Mouse (Mus musculus) embryonic stem cell, embryonic (primary cell): Measurements from ENCODE around the gene Kpna4.

Experiments
- CTCF ChIA-PET, 4 experiments: fragments of 300-600 bp in 2 of 4; fragments of 350-600 bp in 2 of 4; sonication (Branson Sonifier 250); formaldehyde crosslinking; loops; one replicate each; lab custom pipeline; 2022; ENCODE audit warnings: inconsistent platforms in 2 of 4; lab: Charles Lee
- POLR2A ChIA-PET, 4 experiments: fragments of 300-600 bp in 2 of 4; fragments of 350-600 bp in 2 of 4; sonication (Branson Sonifier 250); formaldehyde crosslinking; loops; one replicate each; lab custom pipeline; 2022; ENCODE audit warnings: antibody characterized with exemption in 4 of 4, inconsistent platforms in 1 of 4; lab: Charles Lee

The Kpna4 gene

GRCm38 (mm10) chr3:69126509-69127345, at the start of gene Kpna4:
Gene Kpna4, minus strand, starts transcription at chr3:69127113.
- CTCF ChIA-PET: interaction anchor here in 1 of 4 experiments (0.9 kb wide), 1 partner anchor 409 kb away, joined by 4 read pairs; no protein-coding TSS in a partner anchor

GRCm38 (mm10) chr3:69175229-69175628, 48.3 kb upstream of the Kpna4 start:
- ChIA-PET POLR2A (interaction anchor here in 2 of 4 experiments (0.6 to 0.7 kb wide), 3 partner anchors 140 to 547 kb away, joined by 4 to 6 read pairs (median 4); no protein-coding TSS in a partner anchor), CTCF (interaction anchor here in 1 of 4 experiments (0.6 kb wide), 1 partner anchor 63 kb away, joined by 3 read pairs; no protein-coding TSS in a partner anchor)

More at GRCm38 (mm10) chr3:69126509-69127345, at the start of gene Kpna4:
- POLR2A ChIA-PET: interaction anchor here in 3 of 4 experiments (0.5 to 3.8 kb wide), 55 partner anchors 8 to 637 kb away, joined by 3 to 30 read pairs (median 4); partner anchors contain the start of genes Ppm1l (in 3 of the 3), Ift80 (in 2 of the 3), Smc4 (in 2 of the 3) and Nmd3 (in 1 of the 3)

GRCm38 (mm10) chr3:69171123-69171522, 44.2 kb upstream of the Kpna4 start:
- CTCF ChIA-PET: no interaction called here
- POLR2A ChIA-PET: no interaction called here

GRCm38 (mm10) chr3:69169796-69170195, 42.9 kb upstream of the Kpna4 start:
- ChIA-PET CTCF (no interaction called here), POLR2A (interaction anchor here in 2 of 4 experiments (0.6 to 1.6 kb wide), 2 partner anchors 11 to 288 kb away, joined by 4 to 6 read pairs; no protein-coding TSS in a partner anchor)

GRCm38 (mm10) chr3:69168724-69169123, 41.8 kb upstream of the Kpna4 start:
- CTCF ChIA-PET: no interaction called here
- POLR2A ChIA-PET: interaction anchor here in 1 of 4 experiments (1.6 kb wide), 1 partner anchor 10 kb away, joined by 6 read pairs; no protein-coding TSS in a partner anchor

- ChIA-PET CTCF (no interaction called here), POLR2A (no interaction called here)
Observed at GRCm38 (mm10) chr3:69163057-69163456, 36.1 kb upstream of the Kpna4 start.

- POLR2A ChIA-PET: interaction anchor here in 2 of 4 experiments (1.5 to 1.8 kb wide), 3 partner anchors 33 to 668 kb away, joined by 3 to 4 read pairs (median 4); partner anchors contain the start of gene Nmd3 (in 1 of the 2)
- CTCF ChIA-PET: no interaction called here
Observed at GRCm38 (mm10) chr3:69160429-69160828, 33.5 kb upstream of the Kpna4 start.

GRCm38 (mm10) chr3:69159501-69159900, 32.6 kb upstream of the Kpna4 start:
- ChIA-PET POLR2A (interaction anchor here in 2 of 4 experiments (0.7 to 1.9 kb wide), 9 partner anchors 10 to 683 kb away, joined by 3 to 6 read pairs (median 3); partner anchors contain the start of genes Kpna4 (in 1 of the 2) and Nmd3 (in 1 of the 2)), CTCF (no interaction called here)

GRCm38 (mm10) chr3:69157886-69158285, 31.0 kb upstream of the Kpna4 start:
- ChIA-PET POLR2A (interaction anchor here in 1 of 4 experiments (0.8 to 1.9 kb wide), 2 partner anchors 8 to 31 kb away, joined by 3 to 5 read pairs; partner anchors contain the start of gene Kpna4), CTCF (no interaction called here)

GRCm38 (mm10) chr3:69156484-69156883, 29.6 kb upstream of the Kpna4 start:
- CTCF ChIA-PET: no interaction called here

GRCm38 (mm10) chr3:69154691-69155090, 27.8 kb upstream of the Kpna4 start:
- POLR2A ChIA-PET: no interaction called here

More at GRCm38 (mm10) chr3:69156484-69156883, 29.6 kb upstream of the Kpna4 start:
- POLR2A ChIA-PET: interaction anchor here in 2 of 4 experiments (1.0 to 1.1 kb wide), 2 partner anchors 29 to 111 kb away, joined by 4 read pairs; no protein-coding TSS in a partner anchor

GRCm38 (mm10) chr3:69150921-69151320, 24.0 kb upstream of the Kpna4 start:
- ChIA-PET CTCF (no interaction called here), POLR2A (interaction anchor here in 1 of 4 experiments (0.6 to 1.5 kb wide), 2 partner anchors 16 to 23 kb away, joined by 3 to 5 read pairs; partner anchors contain the start of gene Kpna4)

More at GRCm38 (mm10) chr3:69154691-69155090, 27.8 kb upstream of the Kpna4 start:
- CTCF ChIA-PET: interaction anchor here in 1 of 4 experiments (0.6 kb wide), 1 partner anchor 373 kb away, joined by 4 read pairs; no protein-coding TSS in a partner anchor

GRCm38 (mm10) chr3:69142372-69142994, 15.6 kb upstream of the Kpna4 start:
- CTCF ChIA-PET: no interaction called here
- POLR2A ChIA-PET: interaction anchor here in 1 of 4 experiments (0.6 to 2.9 kb wide), 2 partner anchors 15 to 561 kb away, joined by 7 to 13 read pairs; partner anchors contain the start of gene Kpna4

- CTCF ChIA-PET: no interaction called here
- POLR2A ChIA-PET: interaction anchor here in 2 of 4 experiments (0.6 to 2.9 kb wide), 2 partner anchors 13 kb away, joined by 4 to 13 read pairs; partner anchors contain the start of gene Kpna4 (in 1 of the 2)
Observed at GRCm38 (mm10) chr3:69140851-69141250, 13.9 kb upstream of the Kpna4 start.

GRCm38 (mm10) chr3:69136059-69136458, 9.1 kb upstream of the Kpna4 start:
- ChIA-PET CTCF (no interaction called here), POLR2A (interaction anchor here in 1 of 4 experiments (1.0 to 2.0 kb wide), 2 partner anchors 9 to 10 kb away, joined by 3 to 6 read pairs; partner anchors contain the start of gene Kpna4)

GRCm38 (mm10) chr3:69130973-69131372, 4.1 kb upstream of the Kpna4 start:
- ChIA-PET CTCF (no interaction called here), POLR2A (no interaction called here)

- ChIA-PET CTCF (interaction anchor here in 1 of 4 experiments (0.9 kb wide), 1 partner anchor 410 kb away, joined by 4 read pairs; no protein-coding TSS in a partner anchor), POLR2A (interaction anchor here (0.5 to 3.8 kb wide), 46 partner anchors 9 to 636 kb away, joined by 3 to 30 read pairs (median 4); partner anchors contain the start of genes Ppm1l (in 3 of the 4), Ift80 (in 1 of the 4), Nmd3 (in 1 of the 4) and Trim59 (in 1 of the 4))
Observed at GRCm38 (mm10) chr3:69127693-69128092, 780 bp upstream of the Kpna4 start.

- ChIA-PET CTCF (interaction anchor here in 1 of 4 experiments (0.9 kb wide), 1 partner anchor 410 kb away, joined by 4 read pairs; no protein-coding TSS in a partner anchor), POLR2A (interaction anchor here (0.5 to 3.8 kb wide), 54 partner anchors 9 to 637 kb away, joined by 3 to 30 read pairs (median 4); partner anchors contain the start of genes Ppm1l (in 3 of the 4), Ift80 (in 2 of the 4), Smc4 (in 2 of the 4) and Nmd3 (in 1 of the 4))
Observed at GRCm38 (mm10) chr3:69127346-69127678, 399 bp upstream of the Kpna4 start.
